Mouse (Mus musculus) liver, embryonic 12.5 days (tissue): ENCODE measurements around the gene 4921507P07Rik. TPM values are rescaled to one million over a fixed set of nuclear protein-coding genes. Genes with fewer than 3 reads are reported as not detected.

Source experiments
- ATAC-seq: fragments of 200-750 bp; cut with Nextera tagmentation; 2 replicates; pipeline ENCODE4 v1.8.0; 2017; ENCODE audit warnings: moderate number of reproducible peaks, mild to moderate bottlenecking, moderate library complexity
- H3K27ac ChIP-seq: fragments of 300-500 bp; sonication (generic); 2 replicates; pipeline ENCODE4 v1.5.1; 2016; ENCODE audit warnings: mild to moderate bottlenecking
- H3K27me3 ChIP-seq: fragments of 300-500 bp; sonication (generic); replicated peaks from 2 replicates; pipeline ENCODE4 v1.6.1; 2016; ENCODE audit warnings: mild to moderate bottlenecking, moderate library complexity
- H3K36me3 ChIP-seq: fragments of 300-500 bp; sonication (generic); 2 replicates; pipeline ENCODE4 v1.6.1; 2016; ENCODE audit warnings: mild to moderate bottlenecking, moderate library complexity
- H3K4me1 ChIP-seq: fragments of 300-500 bp; sonication (generic); 2 replicates; pipeline ENCODE4 v1.6.1; 2016
- H3K4me2 ChIP-seq: fragments of 300-500 bp; sonication (generic); 2 replicates; pipeline ENCODE4 v1.6.1; 2016; ENCODE audit warnings: mild to moderate bottlenecking, moderate library complexity
- H3K4me3 ChIP-seq: fragments of 300-500 bp; sonication (generic); 2 replicates; pipeline ENCODE4 v1.5.1; 2016; ENCODE audit warnings: mild to moderate bottlenecking, moderate library complexity
- H3K9ac ChIP-seq: fragments of 300-500 bp; sonication (generic); 2 replicates; pipeline ENCODE4 v1.6.1; 2016; ENCODE audit warnings: mild to moderate bottlenecking, moderate library complexity
- H3K9me3 ChIP-seq: fragments of 300-500 bp; sonication (generic); replicated peaks from 2 replicates; pipeline ENCODE4 v1.6.1; 2016; ENCODE audit warnings: mild to moderate bottlenecking, moderate library complexity
- WGBS: fragments of 180-500 bp; shearing (Covaris S2); methylation state at CpG from one replicate; pipeline ENCODE4 v1.1.7; 2016; ENCODE audit not compliant: insufficient replicate concordance; 5-methylcytosine and 5-hydroxymethylcytosine counted together
- polyA plus RNA-seq: library from polyadenylated mRNA; unstranded; fragments of >200 nt; fragmentation: Nextera tagmentation; extraction: Ambion mirVana; gene quantifications from 2 replicates; pipeline ENCODE4 v1.2.1, GENCODE M21; 2016

Gene 4921507P07Rik
- polyA plus RNA-seq, 1 experiment from 2014 or later, result 0.13 TPM

GRCm38 (mm10) chr6:50588251-50588650 lies 8.2 kb downstream of the 4921507P07Rik start:
- Histone ChIP-seq H3K27ac (no peak overlapping the region), H3K4me2 (no peak overlapping the region), H3K36me3 (no peaks in the 10 kb centered on the region), H3K4me1 (peaks cover 7% of the 10 kb centered on the region; the same call in 1 of the 2 replicates), H3K4me3 (no peak overlapping the region), H3K9me3 (no peaks in the 10 kb centered on the region), H3K27me3 (no peaks in the 10 kb centered on the region), H3K9ac (no peak overlapping the region)
- 88% methylated on average over 1 of the region's 1 CpGs for WGBS
- no peak for ATAC-seq

GRCm38 (mm10) chr6:50587412-50587811 lies 9.0 kb downstream of the 4921507P07Rik start:
- no peak for ATAC-seq
- no peak overlapping the region for H3K9ac ChIP-seq
- H3K36me3 ChIP-seq, result no peaks in the 10 kb centered on the region
- WGBS, result 53% methylated on average over 2 of the region's 2 CpGs
- peaks cover 7% of the 10 kb centered on the region; the same call in 1 of the 2 replicates for H3K4me1 ChIP-seq
- no peaks in the 10 kb centered on the region for H3K9me3 ChIP-seq
- no peak overlapping the region for H3K4me2 ChIP-seq
- H3K4me3 ChIP-seq, result no peak overlapping the region
- no peaks in the 10 kb centered on the region for H3K27me3 ChIP-seq
- H3K27ac ChIP-seq, result no peak overlapping the region

GRCm38 (mm10) chr6:50586316-50586715 lies 10.1 kb downstream of the 4921507P07Rik start:
- H3K4me3 ChIP-seq, result no peak overlapping the region
- peaks cover 7% of the 10 kb centered on the region; the same call in 1 of the 2 replicates for H3K4me1 ChIP-seq
- no peak overlapping the region for H3K27ac ChIP-seq
- no peaks in the 10 kb centered on the region for H3K27me3 ChIP-seq
- ATAC-seq, result no peak
- WGBS, result 57% methylated on average over 5 of the region's 5 CpGs
- H3K9ac ChIP-seq, result no peak overlapping the region
- no peaks in the 10 kb centered on the region for H3K9me3 ChIP-seq
- H3K36me3 ChIP-seq, result no peaks in the 10 kb centered on the region
- H3K4me2 ChIP-seq, result no peak overlapping the region

GRCm38 (mm10) chr6:50585733-50586132 lies 10.7 kb downstream of the 4921507P07Rik start:
- no peak for ATAC-seq
- Histone ChIP-seq H3K36me3 (no peaks in the 10 kb centered on the region), H3K4me1 (peaks cover 7% of the 10 kb centered on the region; the same call in 1 of the 2 replicates), H3K4me2 (no peak overlapping the region), H3K9ac (no peak overlapping the region), H3K9me3 (no peaks in the 10 kb centered on the region), H3K27ac (no peak overlapping the region), H3K27me3 (no peaks in the 10 kb centered on the region), H3K4me3 (no peak overlapping the region)
- WGBS, result 57% methylated on average over 7 of the region's 7 CpGs

- Histone ChIP-seq H3K9me3 (no peaks in the 10 kb centered on the region), H3K36me3 (no peaks in the 10 kb centered on the region), H3K4me2 (no peak overlapping the region), H3K27me3 (no peaks in the 10 kb centered on the region), H3K4me3 (no peak overlapping the region), H3K9ac (no peak overlapping the region), H3K4me1 (peaks cover 11% of the 10 kb centered on the region), H3K27ac (no peak overlapping the region)
- WGBS, result 89% methylated on average over 1 of the region's 1 CpGs
- no peak for ATAC-seq
These were observed 24.8 kb downstream of the 4921507P07Rik start for GRCm38 (mm10) chr6:50571661-50572060.

- Histone ChIP-seq H3K27me3 (no peaks in the 10 kb centered on the region), H3K27ac (peak overlapping the region; percentile 76), H3K4me2 (peak overlapping the region; percentile 85), H3K9me3 (no peaks in the 10 kb centered on the region), H3K4me3 (peak overlapping the region; percentile 87), H3K36me3 (peaks cover 21% of the 10 kb centered on the region), H3K4me1 (peaks cover 17% of the 10 kb centered on the region), H3K9ac (peak overlapping the region; percentile 83)
- no peak for ATAC-seq
- WGBS, result 15% methylated on average over 6 of the region's 6 CpGs
These were observed 29.5 kb downstream of the 4921507P07Rik start for GRCm38 (mm10) chr6:50566997-50567255.

- peaks cover 17% of the 10 kb centered on the region for H3K4me1 ChIP-seq
- H3K9ac ChIP-seq, result peak within 1 kb of the TSS; percentile 90
- H3K4me2 ChIP-seq, result peak within 1 kb of the TSS; percentile 85
- ATAC-seq, result peak; percentile 97
- peak within 1 kb of the TSS; percentile 87 for H3K4me3 ChIP-seq
- peaks cover 24% of the 10 kb centered on the region for H3K36me3 ChIP-seq
- no peaks in the 10 kb centered on the region for H3K27me3 ChIP-seq
- H3K27ac ChIP-seq, result peak within 1 kb of the TSS; percentile 84
- no peaks in the 10 kb centered on the region for H3K9me3 ChIP-seq
- under 1% methylated on average over 78 of the region's 78 CpGs for WGBS
These were observed 30.1 kb downstream of the 4921507P07Rik start, which contains the start of gene Cycs for GRCm38 (mm10) chr6:50566141-50566996. Cycs (minus strand) TSS chr6:50566538.

GRCm38 (mm10) chr6:50563651-50564050 lies 32.8 kb downstream of the 4921507P07Rik start:
- ATAC-seq, result no peak
- Histone ChIP-seq H3K36me3 (peaks cover 27% of the 10 kb centered on the region), H3K9me3 (no peaks in the 10 kb centered on the region), H3K27me3 (no peaks in the 10 kb centered on the region), H3K9ac (no peak overlapping the region), H3K27ac (no peak overlapping the region), H3K4me3 (no peak overlapping the region), H3K4me1 (peaks cover 17% of the 10 kb centered on the region), H3K4me2 (no peak overlapping the region)
- 85% methylated on average over 3 of the region's 3 CpGs for WGBS

GRCm38 (mm10) chr6:50562421-50562820 lies 34.0 kb downstream of the 4921507P07Rik start:
- no peaks in the 10 kb centered on the region for H3K27me3 ChIP-seq
- H3K36me3 ChIP-seq, result peaks cover 27% of the 10 kb centered on the region
- no peak overlapping the region for H3K4me2 ChIP-seq
- no peaks in the 10 kb centered on the region for H3K9me3 ChIP-seq
- H3K27ac ChIP-seq, result no peak overlapping the region
- no peak overlapping the region for H3K4me3 ChIP-seq
- H3K9ac ChIP-seq, result no peak overlapping the region
- WGBS, result 81% methylated on average over 4 of the region's 4 CpGs
- ATAC-seq, result no peak
- peaks cover 14% of the 10 kb centered on the region for H3K4me1 ChIP-seq

- H3K4me1 ChIP-seq, result peaks cover 7% of the 10 kb centered on the region; the same call in 1 of the 2 replicates
- H3K4me2 ChIP-seq, result no peak overlapping the region
- no peaks in the 10 kb centered on the region for H3K9me3 ChIP-seq
- 81% methylated on average over 1 of the region's 1 CpGs for WGBS
- no peak overlapping the region for H3K9ac ChIP-seq
- H3K27me3 ChIP-seq, result no peaks in the 10 kb centered on the region
- no peak for ATAC-seq
- H3K27ac ChIP-seq, result no peak overlapping the region
- peaks cover 27% of the 10 kb centered on the region for H3K36me3 ChIP-seq
- no peak overlapping the region for H3K4me3 ChIP-seq
These were observed 35.7 kb downstream of the 4921507P07Rik start for GRCm38 (mm10) chr6:50560776-50561175.

- Histone ChIP-seq H3K36me3 (peaks cover 23% of the 10 kb centered on the region), H3K9me3 (no peaks in the 10 kb centered on the region), H3K27ac (no peak overlapping the region), H3K4me2 (no peak overlapping the region), H3K9ac (no peak overlapping the region), H3K4me1 (no peaks in the 10 kb centered on the region), H3K4me3 (no peak overlapping the region), H3K27me3 (no peaks in the 10 kb centered on the region)
- WGBS, result 50% methylated on average over 4 of the region's 4 CpGs
- ATAC-seq, result no peak
These were observed 37.6 kb downstream of the 4921507P07Rik start for GRCm38 (mm10) chr6:50558877-50559276.

GRCm38 (mm10) chr6:50557566-50557965 lies 38.9 kb downstream of the 4921507P07Rik start:
- 81% methylated on average over 6 of the region's 6 CpGs for WGBS
- peaks cover 11% of the 10 kb centered on the region for H3K36me3 ChIP-seq
- no peak overlapping the region for H3K4me2 ChIP-seq
- no peak for ATAC-seq
- no peak overlapping the region for H3K27ac ChIP-seq
- H3K4me1 ChIP-seq, result 0 out of 2 replicates have a peak, but pooled peaks cover 4% of the 10 kb centered on the region
- H3K9ac ChIP-seq, result no peak overlapping the region
- H3K27me3 ChIP-seq, result no peaks in the 10 kb centered on the region
- no peak overlapping the region for H3K4me3 ChIP-seq
- no peaks in the 10 kb centered on the region for H3K9me3 ChIP-seq
